Mouse (Mus musculus) layer of hippocampus, adult 11-12 months (tissue): Measurements from ENCODE around the gene Etv2.

Experiments
- DNase-seq: peaks from one replicate; pipeline ENCODE4 v3.0.0; 2022; ENCODE audit warnings: low spot score

The Etv2 gene

DNA sequence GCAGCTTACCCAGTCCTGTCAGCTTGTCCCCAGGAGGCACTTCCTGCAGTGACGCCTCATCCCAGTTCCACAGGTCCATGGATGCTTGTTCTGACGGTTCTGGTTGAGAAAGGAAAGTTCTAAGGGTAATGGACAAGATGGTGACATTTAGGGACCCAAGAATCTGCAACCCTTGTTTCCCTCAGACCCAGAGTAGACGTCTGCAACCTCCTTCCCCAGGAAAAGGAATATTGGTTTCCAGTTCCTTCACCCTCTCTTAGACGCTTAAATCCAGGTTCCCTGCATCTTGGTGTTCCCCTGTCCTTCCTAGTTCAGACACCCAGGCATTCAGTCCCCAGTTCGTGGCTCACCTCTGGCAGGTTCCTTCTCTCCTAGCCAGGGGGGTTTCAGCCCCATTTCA, at the start of gene Etv2:
Gene Etv2, minus strand, starts transcription at position 101 of the 400 bp plus-strand sequence.
- DNase-seq = no peak

DNA sequence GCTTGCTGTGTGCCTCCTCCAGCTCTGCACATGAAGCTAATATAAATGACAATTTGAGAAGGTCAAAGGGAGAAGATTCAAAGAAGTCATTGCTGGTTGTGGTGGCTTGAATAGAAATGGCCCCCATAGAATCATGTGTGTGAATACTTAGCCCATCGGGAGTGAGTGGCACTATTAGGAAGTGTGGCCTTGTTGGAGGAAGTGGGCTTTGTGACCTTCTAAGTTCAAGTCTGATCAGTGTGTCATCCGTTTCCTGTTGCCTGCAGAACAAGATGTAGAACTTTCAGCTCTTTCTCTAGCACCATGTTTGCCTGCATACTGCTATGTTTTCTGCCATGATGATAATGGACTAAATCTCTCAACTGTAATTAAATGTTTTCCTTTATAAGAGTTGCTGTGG, 47.8 kb upstream of the Etv2 start:
- no peak for DNase-seq

DNA sequence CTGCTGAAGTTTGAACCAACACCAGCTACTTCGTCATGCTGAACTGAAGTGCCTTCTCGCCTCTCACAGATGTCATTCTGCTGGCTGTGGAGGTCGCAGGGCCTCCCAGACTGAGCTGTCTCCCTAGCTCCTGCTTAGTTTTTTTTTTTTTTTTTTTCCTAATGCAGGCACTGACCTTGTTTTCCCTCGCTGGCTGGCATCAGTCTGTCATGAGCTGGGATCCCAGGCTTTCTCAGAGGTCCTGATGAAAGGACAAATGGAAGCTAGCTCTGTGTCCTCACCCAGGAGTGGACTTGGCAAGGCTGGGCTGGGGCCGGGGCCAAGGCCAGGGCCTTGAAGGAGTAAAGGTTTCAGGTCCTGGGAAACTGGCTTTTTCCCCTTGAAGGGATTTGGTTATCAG, 46.2 kb upstream of the Etv2 start:
- no peak for DNase-seq

- peak; percentile 9 for DNase-seq
Observed at GRCm38 (mm10) chr7:30678263-30678975, 42.8 kb upstream of the Etv2 start.

DNA sequence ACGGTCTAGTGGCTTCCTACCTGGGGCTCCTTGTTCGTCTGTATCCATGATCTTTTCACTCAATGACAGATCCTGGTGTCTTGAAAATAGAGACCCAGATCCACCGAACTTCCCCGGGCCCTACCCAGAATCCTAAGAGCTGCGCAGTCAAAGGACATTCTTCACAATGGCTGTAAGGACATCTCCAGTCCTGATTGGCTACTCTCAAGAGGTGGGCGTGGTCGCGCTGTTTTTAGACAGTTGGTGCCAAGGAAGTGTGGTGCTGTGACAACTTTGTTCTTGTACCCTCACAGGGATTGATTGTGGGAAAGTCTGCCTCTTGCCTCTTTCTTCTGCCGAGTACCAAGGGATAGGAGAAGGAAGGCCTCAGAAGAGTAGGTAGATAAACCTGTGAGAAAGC, 35.8 kb upstream of the Etv2 start, which contains the start of gene Pmis2:
Gene Pmis2, minus strand, starts transcription at position 126 of the 400 bp plus-strand sequence.
- DNase-seq = no peak

DNA sequence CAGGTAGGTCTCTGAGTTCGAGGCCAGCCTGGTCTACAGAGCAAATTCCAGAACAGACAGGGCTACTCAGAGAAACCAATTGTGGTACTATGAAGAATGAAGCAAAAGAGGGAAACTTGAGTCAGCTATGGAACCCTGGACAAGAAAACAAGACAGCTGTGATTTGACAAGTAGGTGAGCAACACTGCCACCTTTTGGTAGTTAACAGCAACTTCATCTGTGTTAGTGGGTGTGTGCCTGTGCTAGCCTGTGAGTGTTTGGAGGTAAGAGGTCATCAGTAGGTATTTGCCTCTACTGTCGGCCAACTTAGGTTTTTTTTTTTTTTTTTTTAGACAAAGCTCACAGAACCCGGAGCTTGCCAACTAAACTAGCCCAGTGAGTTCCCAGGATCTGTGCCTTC, 33.6 kb upstream of the Etv2 start:
- no peak for DNase-seq

GRCm38 (mm10) chr7:30665321-30665720, 29.7 kb upstream of the Etv2 start:
- DNase-seq = no peak

GRCm38 (mm10) chr7:30664529-30665200, 29.0 kb upstream of the Etv2 start, which contains the start of gene Haus5:
Haus5 (minus strand) TSS chr7:30664994.
- peak; percentile 94 for DNase-seq

- peak; percentile 99 for DNase-seq
Observed at GRCm38 (mm10) chr7:30649591-30650540, 14.2 kb upstream of the Etv2 start, which contains the start of gene Rbm42. Rbm42 (minus strand) TSS chr7:30650317.

- no peak for DNase-seq
Observed at GRCm38 (mm10) chr7:30639083-30639482, 3.4 kb upstream of the Etv2 start.

GRCm38 (mm10) chr7:30636395-30636794, 743 bp upstream of the Etv2 start:
- DNase-seq = no peak

- DNase-seq = peak; percentile 35
Observed at GRCm38 (mm10) chr7:30634621-30635020, 1.0 kb downstream of the Etv2 start.

DNA sequence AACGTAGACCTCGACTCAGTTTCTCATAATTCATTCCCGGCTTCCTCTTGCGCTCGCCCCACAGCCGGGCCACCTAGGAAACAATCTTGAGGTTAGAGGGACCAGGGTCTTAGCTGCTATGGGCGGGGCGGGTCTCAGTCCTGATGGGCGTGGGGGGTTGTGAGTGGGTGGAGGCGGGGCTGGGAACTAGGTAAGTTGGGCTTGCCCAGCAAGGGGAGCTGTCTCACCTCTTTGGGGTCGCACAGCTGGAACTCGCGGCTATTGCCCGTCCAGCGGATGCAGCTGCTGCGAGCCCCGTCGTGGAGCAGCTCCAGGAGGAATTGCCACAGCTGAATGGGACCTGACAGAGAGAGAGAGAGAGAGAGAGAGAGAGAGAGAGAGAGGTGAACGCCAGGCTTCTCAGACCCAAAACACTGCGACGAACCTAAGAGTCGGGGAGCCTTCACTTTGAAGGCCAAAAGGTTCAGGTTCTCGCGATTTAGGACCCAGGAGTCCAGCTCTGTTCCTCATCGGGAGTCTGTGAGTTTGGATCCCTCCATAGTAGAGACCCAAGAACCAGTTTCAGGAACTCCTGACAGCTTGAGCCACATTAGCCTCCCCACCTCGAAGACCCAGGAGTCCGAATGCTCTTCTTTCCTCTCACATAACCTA, 1.8 kb downstream of the Etv2 start:
- DNase-seq = no peak

DNA sequence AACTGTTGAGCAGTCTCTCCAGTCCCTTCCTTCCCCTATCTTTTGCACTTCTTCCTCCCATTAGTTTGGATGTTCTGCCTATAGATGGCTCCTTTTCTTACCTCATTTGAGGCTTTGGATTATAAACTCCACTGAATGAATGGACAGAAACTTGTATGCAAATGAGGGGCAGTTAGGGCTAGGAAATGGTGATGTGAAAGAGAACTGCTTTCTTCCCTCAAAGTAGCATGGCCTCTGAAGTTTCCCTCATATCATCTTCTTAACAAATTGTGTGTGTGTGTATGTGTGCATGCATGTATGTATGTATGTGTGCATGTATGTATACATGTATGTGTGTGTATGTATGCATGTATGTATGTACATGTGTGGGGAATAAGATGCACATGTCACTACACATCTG, 6.6 kb downstream of the Etv2 start:
- DNase-seq = no peak

GRCm38 (mm10) chr7:30626647-30627046, 9.0 kb downstream of the Etv2 start:
- no peak for DNase-seq

DNA sequence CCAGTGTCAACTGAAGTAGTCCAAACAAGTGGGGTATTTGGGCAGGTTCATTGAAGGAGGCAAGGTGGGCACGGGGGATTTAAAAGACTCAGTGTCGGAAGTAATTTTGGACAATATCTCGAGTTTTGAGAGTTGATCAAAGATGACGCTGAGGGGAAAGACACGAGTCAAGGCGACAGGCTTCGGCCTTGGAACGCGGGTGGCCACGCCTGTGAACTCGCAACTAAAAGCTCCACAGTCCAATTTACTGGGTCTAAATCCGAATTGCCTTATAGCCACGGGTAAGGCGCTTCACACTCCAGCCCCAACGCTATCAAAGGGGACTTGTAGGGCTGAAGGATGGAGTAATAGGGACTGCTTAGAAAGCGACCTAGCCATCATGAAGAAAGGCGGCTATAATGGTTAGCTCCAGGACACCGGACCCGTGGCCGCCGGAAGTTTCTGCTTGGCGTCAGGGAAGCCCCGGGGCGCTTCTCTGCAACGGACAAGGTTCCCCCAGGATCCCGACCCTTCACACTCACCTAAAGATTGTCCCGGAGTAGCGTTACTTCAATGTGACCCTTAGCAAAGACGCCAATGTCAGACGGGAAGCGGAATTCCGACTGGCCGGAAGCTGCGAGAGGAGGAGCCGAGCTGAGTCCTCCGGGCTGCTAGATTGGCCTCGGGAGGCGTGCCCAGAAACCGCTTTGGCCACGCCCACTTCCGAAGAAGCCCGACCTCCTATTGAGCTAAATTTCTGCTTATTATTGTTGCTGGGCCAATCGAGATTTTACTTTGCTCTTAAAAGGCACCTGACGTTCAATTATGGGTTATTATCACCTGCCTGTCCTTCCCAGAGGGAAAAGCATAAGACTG, 9.9 kb downstream of the Etv2 start, which contains the start of gene Cox6b1:
Gene Cox6b1, minus strand, starts transcription at position 622 of the 855 bp plus-strand sequence.
- peak; percentile 83 for DNase-seq

DNA sequence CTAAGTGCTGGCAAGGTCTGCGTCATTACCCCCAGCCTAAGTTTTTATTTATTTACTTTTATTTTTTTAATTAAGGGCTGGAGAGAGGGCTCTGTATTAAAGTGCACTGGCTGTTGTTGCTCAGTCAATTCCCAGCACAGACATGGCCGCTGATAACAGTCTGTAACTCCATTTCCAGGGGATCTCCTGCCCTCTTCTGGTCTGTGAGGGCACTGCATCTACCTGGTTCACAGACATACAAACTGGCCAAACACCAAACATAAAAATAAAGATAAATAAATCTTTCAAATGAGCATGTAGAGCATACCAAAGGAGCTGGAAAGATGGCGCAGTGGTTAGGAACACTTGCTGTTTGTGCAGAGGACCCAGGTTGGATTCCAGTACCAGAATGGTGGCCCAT, 16.4 kb downstream of the Etv2 start:
- peak; percentile 18 for DNase-seq

- no peak for DNase-seq
Observed at GRCm38 (mm10) chr7:30618658-30619057, 17.0 kb downstream of the Etv2 start.

DNA sequence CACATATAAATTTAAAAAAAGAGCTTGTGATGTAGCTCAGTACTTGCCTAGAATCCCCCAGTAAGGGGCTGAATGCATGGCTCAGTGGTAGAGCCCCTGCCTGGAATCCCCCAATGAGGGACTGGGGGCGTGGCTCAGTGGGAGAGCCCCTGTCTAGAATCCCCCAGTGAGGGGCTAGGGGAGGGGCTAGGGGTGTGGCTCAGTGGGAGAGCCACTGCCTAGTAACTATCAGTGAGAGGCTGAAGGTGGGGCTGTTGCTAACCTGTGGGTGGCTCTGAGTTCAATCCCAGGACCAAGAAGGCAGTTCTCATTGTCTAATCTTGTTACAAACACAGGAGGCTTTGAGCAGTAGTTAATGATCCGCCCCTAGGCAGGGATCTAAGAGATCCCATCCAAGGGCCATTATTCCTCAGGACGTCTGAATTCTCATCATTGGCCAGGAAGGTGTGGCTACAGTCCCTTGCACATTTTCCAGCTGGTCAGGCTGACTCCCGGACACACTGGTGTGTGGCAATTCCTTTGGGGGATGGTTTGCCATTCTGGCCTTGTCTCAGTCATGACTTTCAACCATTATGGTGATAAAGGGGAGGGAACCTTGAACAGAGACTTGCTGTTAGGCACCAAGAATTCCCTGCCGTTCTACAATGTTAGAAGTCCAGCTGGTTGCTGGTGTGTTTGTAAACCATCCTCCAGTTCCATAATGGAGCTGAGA, 20.4 kb downstream of the Etv2 start:
- DNase-seq = no peak

DNA sequence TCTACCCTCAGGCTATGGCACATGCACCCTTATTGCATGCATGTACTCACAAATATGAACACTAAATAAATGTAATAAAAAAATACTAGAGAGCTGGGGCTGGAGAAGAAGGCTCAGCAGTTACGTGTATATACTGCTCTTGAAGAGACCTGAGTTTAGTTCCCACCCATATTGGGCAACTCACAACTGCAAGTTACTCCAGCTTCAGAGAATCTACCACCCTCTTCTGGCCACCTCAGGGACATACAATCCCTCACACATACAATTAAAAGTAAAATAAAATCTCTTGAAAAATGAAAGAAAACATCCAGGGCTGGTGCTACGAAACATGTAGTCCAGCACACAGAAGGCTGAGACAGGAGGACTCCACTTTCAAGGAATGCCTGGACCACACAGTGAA, 21.2 kb downstream of the Etv2 start:
- no peak for DNase-seq
